Mouse (Mus musculus): ENCODE results near the gene Plcb4. TPM values are rescaled to one million over a fixed set of nuclear protein-coding genes. Genes with fewer than 3 reads are reported as not detected.

The Plcb4 gene
- polyA plus RNA-seq, 1 experiment from 2014 or later = 26.5 TPM

- TF ChIP-seq CTCF (IDR thresholded peaks at IDR 0.05) = no peak
- H3K27me3 ChIP-seq = no peaks in the 10 kb centered on the region
- in situ Hi-C loops (cut with MboI; ENCODE audit: low pct_unique_long_range_greater_than_20kb) = no loop called here
- POLR2A ChIA-PET = interaction anchor here (0.5 to 1.2 kb wide), 2 partner anchors 9 to 43 kb away, joined by 3 read pairs; no protein-coding TSS in a partner anchor
- ATAC-seq (no peak), DNase-seq (ENCODE audit: low read depth, low spot score) (no peak)
- CTCF ChIA-PET = interaction anchor here (1.2 to 1.8 kb wide), 2 partner anchors 8 to 29 kb away, joined by 4 read pairs; no protein-coding TSS in a partner anchor
Measured at GRCm38 (mm10) chr2:135866421-135866820, 207.6 kb downstream of the Plcb4 start.

DNA sequence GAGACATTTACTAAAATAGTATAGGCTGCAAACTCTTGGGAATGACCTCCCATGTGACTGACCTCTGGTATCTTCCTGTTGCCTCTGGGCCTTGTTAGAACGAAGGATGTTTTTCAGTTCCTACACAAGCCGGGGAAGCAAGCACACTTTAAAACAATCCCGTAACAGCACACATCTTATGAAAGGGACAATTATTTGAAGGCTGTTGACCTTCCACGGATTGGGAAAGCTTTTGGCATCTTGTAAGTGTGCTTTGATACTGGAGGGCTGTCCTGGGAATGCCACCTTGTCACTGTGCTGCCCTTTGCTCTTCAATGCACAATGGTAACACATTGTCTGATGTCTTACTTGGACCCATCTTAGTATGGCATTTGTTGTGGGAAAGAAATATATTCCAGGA lies 208.0 kb downstream of the Plcb4 start:
- in situ Hi-C loops (cut with MboI; ENCODE audit: low pct_unique_long_range_greater_than_20kb) = no loop called here
- DNase-seq (ENCODE audit: low read depth, low spot score) = no peak
- no peaks in the 10 kb centered on the region for H3K27me3 ChIP-seq
- ATAC-seq = no peak
- POLR2A ChIA-PET = interaction anchor here (0.6 to 1.2 kb wide), 2 partner anchors 9 to 99 kb away, joined by 3 to 5 read pairs; no protein-coding TSS in a partner anchor
- TF ChIP-seq CTCF (IDR thresholded peaks at IDR 0.05) = no peak
- CTCF ChIA-PET = interaction anchor here (1.2 to 1.8 kb wide), 2 partner anchors 7 to 30 kb away, joined by 4 read pairs; no protein-coding TSS in a partner anchor

- CTCF ChIA-PET = no interaction called here
- no peaks in the 10 kb centered on the region for H3K27me3 ChIP-seq
- POLR2A ChIA-PET = interaction anchor here (1.4 kb wide), 1 partner anchor 9 kb away, joined by 4 read pairs; no protein-coding TSS in a partner anchor
- TF ChIP-seq CTCF (IDR thresholded peaks at IDR 0.05) = no peak
- ATAC-seq = no peak
- in situ Hi-C loops (cut with MboI; ENCODE audit: low pct_unique_long_range_greater_than_20kb) = no loop called here
- no peak for DNase-seq (ENCODE audit: low read depth, low spot score)
Measured at GRCm38 (mm10) chr2:135869637-135870036, 210.8 kb downstream of the Plcb4 start.

DNA sequence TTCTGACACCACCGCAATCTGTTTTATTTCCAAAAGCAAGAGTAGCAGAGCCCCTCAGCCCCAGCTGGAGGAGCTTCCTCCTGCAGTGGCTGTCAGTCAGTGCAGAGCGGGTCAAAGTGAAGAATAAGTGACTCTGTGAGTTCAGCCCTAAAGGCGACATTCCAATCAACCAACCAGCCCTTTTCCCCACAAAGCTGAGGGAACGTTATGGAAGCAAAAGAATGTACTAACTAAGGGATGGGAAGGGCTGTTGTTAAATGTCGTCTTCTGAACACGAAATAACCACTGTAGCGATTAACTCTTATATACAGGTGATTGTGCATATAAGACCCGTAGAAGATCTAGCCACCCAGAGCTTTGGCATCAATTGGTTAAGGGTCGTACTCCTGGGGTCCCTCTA lies 214.3 kb downstream of the Plcb4 start:
- H3K27me3 ChIP-seq = no peaks in the 10 kb centered on the region
- CTCF ChIA-PET = interaction anchor here (1.2 kb wide), 1 partner anchor 13 kb away, joined by 4 read pairs; no protein-coding TSS in a partner anchor
- DNase-seq (ENCODE audit: low read depth, low spot score) (no peak), ATAC-seq (no peak)
- in situ Hi-C loops (cut with MboI; ENCODE audit: low pct_unique_long_range_greater_than_20kb) = no loop called here
- POLR2A ChIA-PET = interaction anchor here (1.1 kb wide), 1 partner anchor 147 kb away, joined by 3 read pairs; no protein-coding TSS in a partner anchor
- TF ChIP-seq CTCF (IDR thresholded peaks at IDR 0.05) = no peak

- no peak for DNase-seq (ENCODE audit: low read depth, low spot score)
- no peak for ATAC-seq
- ChIA-PET CTCF (interaction anchor here (0.8 to 1.2 kb wide), 2 partner anchors 8 to 12 kb away, joined by 4 read pairs; no protein-coding TSS in a partner anchor), POLR2A (interaction anchor here (1.1 kb wide), 1 partner anchor 148 kb away, joined by 3 read pairs; no protein-coding TSS in a partner anchor)
- no peaks in the 10 kb centered on the region for H3K27me3 ChIP-seq
- in situ Hi-C loops (cut with MboI; ENCODE audit: low pct_unique_long_range_greater_than_20kb) = no loop called here
- TF ChIP-seq CTCF (IDR thresholded peaks at IDR 0.05) = no peak
Measured at GRCm38 (mm10) chr2:135873761-135874160, 214.9 kb downstream of the Plcb4 start.

DNA sequence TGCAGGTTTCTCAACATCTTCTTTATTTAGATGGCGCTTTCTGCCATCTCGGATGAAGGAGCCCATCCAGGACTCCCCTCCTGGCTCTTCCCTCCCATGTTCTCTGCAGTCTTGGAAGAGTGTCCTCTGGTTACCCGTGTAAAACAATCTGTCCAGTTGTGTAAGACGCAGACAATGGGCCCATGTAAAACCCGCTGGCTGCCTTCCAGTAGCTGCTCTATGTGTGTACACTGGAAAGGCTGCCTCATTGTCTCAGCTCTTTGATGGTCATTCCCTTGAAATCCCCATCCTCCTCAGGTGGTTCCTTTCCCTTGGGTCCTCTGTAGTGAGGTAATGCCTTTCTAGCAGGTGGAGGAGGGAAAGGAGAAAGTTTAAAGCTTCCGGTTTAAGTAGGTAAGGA lies 216.7 kb downstream of the Plcb4 start:
- POLR2A ChIA-PET = interaction anchor here (1.2 kb wide), 1 partner anchor 9 kb away, joined by 3 read pairs; no protein-coding TSS in a partner anchor
- no peak for TF ChIP-seq CTCF (IDR thresholded peaks at IDR 0.05)
- DNase-seq (ENCODE audit: low read depth, low spot score) (no peak), ATAC-seq (no peak)
- H3K27me3 ChIP-seq = no peaks in the 10 kb centered on the region
- in situ Hi-C loops (cut with MboI; ENCODE audit: low pct_unique_long_range_greater_than_20kb) = no loop called here
- CTCF ChIA-PET = interaction anchor here (0.6 to 1.2 kb wide), 2 partner anchors 11 to 26 kb away, joined by 3 read pairs; no protein-coding TSS in a partner anchor

- no peak for TF ChIP-seq CTCF (IDR thresholded peaks at IDR 0.05)
- in situ Hi-C loops (cut with MboI; ENCODE audit: low pct_unique_long_range_greater_than_20kb) = no loop called here
Measured at GRCm38 (mm10) chr2:135879356-135879755, 220.5 kb downstream of the Plcb4 start.

GRCm38 (mm10) chr2:135880269-135880760 lies 221.5 kb downstream of the Plcb4 start:
- no peaks in the 10 kb centered on the region for H3K27me3 ChIP-seq
- no peak for TF ChIP-seq CTCF (IDR thresholded peaks at IDR 0.05)
- POLR2A ChIA-PET = no interaction called here
- CTCF ChIA-PET = interaction anchor here (1.0 kb wide), 1 partner anchor 11 kb away, joined by 3 read pairs; no protein-coding TSS in a partner anchor
- DNase-seq (ENCODE audit: low read depth, low spot score) (no peak), ATAC-seq (no peak)
- in situ Hi-C loops (cut with MboI; ENCODE audit: low pct_unique_long_range_greater_than_20kb) = no loop called here

More at GRCm38 (mm10) chr2:135879356-135879755, 220.5 kb downstream of the Plcb4 start:
- POLR2A ChIA-PET = interaction anchor here (2.0 kb wide), 1 partner anchor 11 kb away, joined by 4 read pairs; no protein-coding TSS in a partner anchor
- H3K27me3 ChIP-seq = no peaks in the 10 kb centered on the region
- ATAC-seq = no peak
- no peak for DNase-seq (ENCODE audit: low read depth, low spot score)
- CTCF ChIA-PET = no interaction called here

GRCm38 (mm10) chr2:135883359-135883758 lies 224.5 kb downstream of the Plcb4 start:
- ATAC-seq (no peak), DNase-seq (ENCODE audit: low read depth, low spot score) (no peak)
- no peaks in the 10 kb centered on the region for H3K27me3 ChIP-seq
- no peak for TF ChIP-seq CTCF (IDR thresholded peaks at IDR 0.05)
- POLR2A ChIA-PET = interaction anchor here (0.6 kb wide), 1 partner anchor 160 kb away, joined by 4 read pairs; no protein-coding TSS in a partner anchor
- in situ Hi-C loops (cut with MboI; ENCODE audit: low pct_unique_long_range_greater_than_20kb) = no loop called here
- CTCF ChIA-PET = no interaction called here

DNA sequence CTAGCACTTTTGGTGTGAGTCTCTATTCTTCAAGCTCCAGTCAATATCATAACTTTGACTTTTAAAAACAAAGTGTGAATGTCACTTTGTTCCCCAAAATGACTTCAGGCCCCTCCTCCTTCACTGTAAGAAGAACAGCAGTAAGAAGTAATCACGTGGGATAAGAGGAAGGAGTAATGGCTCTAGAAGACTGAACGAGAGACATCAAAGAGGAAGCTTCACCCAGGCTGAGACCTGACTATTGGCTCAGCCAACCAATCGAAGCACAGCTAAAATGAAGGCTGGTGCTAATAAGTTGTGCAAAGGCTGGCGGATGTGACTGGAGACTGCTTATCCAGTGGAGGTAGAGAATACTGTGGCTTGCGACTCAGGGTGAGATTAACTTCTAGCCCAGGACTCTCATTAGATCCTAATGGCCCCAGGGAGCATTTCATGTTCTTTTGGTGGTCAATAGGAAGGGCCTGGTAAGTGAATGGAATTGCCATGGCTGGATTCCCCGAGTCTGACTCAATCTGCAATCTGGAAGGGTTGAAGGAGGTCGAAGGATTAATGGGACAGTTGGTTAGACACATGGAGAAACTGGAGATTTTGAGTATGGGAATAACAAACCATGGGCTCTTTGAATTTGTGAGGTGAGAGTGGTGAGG lies 225.8 kb downstream of the Plcb4 start:
- POLR2A ChIA-PET = no interaction called here

DNA sequence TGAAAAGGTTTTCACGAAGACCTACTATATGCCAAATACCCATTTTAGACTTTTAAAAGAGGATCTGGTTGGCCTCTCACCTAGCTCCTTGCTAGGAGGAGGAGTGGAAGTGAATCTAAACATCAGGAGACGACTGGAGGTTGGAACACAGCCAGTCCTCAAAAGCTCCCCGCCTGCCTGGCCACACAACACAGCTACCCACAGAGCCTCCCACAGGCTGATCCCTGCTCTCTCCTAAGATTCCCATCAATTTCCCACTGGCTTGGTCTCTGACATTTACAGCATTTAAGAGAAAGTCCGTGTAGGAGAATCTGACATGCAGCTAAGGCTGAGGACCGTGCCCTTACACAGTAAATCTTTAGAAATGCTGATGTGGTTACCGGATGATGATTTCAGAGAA lies 226.8 kb downstream of the Plcb4 start:
- ATAC-seq = no peak
- CTCF ChIA-PET = interaction anchor here (1.2 to 2.1 kb wide), 3 partner anchors 10 to 14 kb away, joined by 3 to 4 read pairs (median 3); no protein-coding TSS in a partner anchor
- POLR2A ChIA-PET = no interaction called here

More for the DNA sequence above, 225.8 kb downstream of the Plcb4 start:
- CTCF ChIA-PET = no interaction called here
- H3K27me3 ChIP-seq = no peaks in the 10 kb centered on the region
- ATAC-seq (peak; percentile 51), DNase-seq (ENCODE audit: low read depth, low spot score) (no peak)
- no peak for TF ChIP-seq CTCF (IDR thresholded peaks at IDR 0.05)
- in situ Hi-C loops (cut with MboI; ENCODE audit: low pct_unique_long_range_greater_than_20kb) = no loop called here

More for the DNA sequence above, 226.8 kb downstream of the Plcb4 start:
- no peak for DNase-seq (ENCODE audit: low read depth, low spot score)
- no peaks in the 10 kb centered on the region for H3K27me3 ChIP-seq
- in situ Hi-C loops (cut with MboI; ENCODE audit: low pct_unique_long_range_greater_than_20kb) = no loop called here
- no peak for TF ChIP-seq CTCF (IDR thresholded peaks at IDR 0.05)
